Mouse (Mus musculus): ENCODE data around the gene Calm1.
"Not testable (repeated sequence)": the region's sequence is repeated elsewhere in the genome, so short reads cannot be mapped to it uniquely, and the experiment has no call there.

Calm1 gene

GRCm38 (mm10) chr12:100194181-100194580, 5.1 kb upstream of the Calm1 start:
- no peak for DNase-seq (ENCODE audit: low spot score in 2 of 2)

GRCm38 (mm10) chr12:100196786-100197185, 2.4 kb upstream of the Calm1 start:
- DNase-seq (ENCODE audit: low spot score in 2 of 2), result no peak

GRCm38 (mm10) chr12:100199891-100200644, 833 bp downstream of the Calm1 start:
- DNase-seq (ENCODE audit: low spot score in 2 of 2), result peak; percentile 59 to 67

GRCm38 (mm10) chr12:100200645-100201362, 1.6 kb downstream of the Calm1 start:
- no peak for DNase-seq (ENCODE audit: low spot score in 2 of 2)

GRCm38 (mm10) chr12:100201363-100201711, 2.1 kb downstream of the Calm1 start:
- DNase-seq (ENCODE audit: low spot score in 2 of 2), result no peak

GRCm38 (mm10) chr12:100201838-100202237, 2.6 kb downstream of the Calm1 start:
- DNase-seq (ENCODE audit: low spot score in 2 of 2), result peak; percentile 87 to 92

GRCm38 (mm10) chr12:100203759-100204158, 4.5 kb downstream of the Calm1 start:
- DNase-seq (ENCODE audit: low spot score in 2 of 2), result no peak

GRCm38 (mm10) chr12:100205156-100205555, 5.9 kb downstream of the Calm1 start:
- DNase-seq (ENCODE audit: low spot score in 2 of 2), result no peak

GRCm38 (mm10) chr12:100206521-100206920, 7.3 kb downstream of the Calm1 start:
- DNase-seq (ENCODE audit: low spot score in 2 of 2), result no peak

- DNase-seq (ENCODE audit: low spot score in 2 of 2), result no peak
Observed at GRCm38 (mm10) chr12:100206926-100207325, 7.7 kb downstream of the Calm1 start.

- DNase-seq (ENCODE audit: low spot score in 2 of 2), result no peak
Observed at GRCm38 (mm10) chr12:100209701-100210478, 10.7 kb downstream of the Calm1 start.

- no peak for DNase-seq (ENCODE audit: low spot score in 2 of 2)
Observed at GRCm38 (mm10) chr12:100210973-100211372, 11.7 kb downstream of the Calm1 start.

- DNase-seq (ENCODE audit: low spot score in 2 of 2), result no peak
Observed at GRCm38 (mm10) chr12:100211453-100212185, 12.4 kb downstream of the Calm1 start.

GRCm38 (mm10) chr12:100212397-100212796, 13.2 kb downstream of the Calm1 start:
- DNase-seq (ENCODE audit: low spot score in 2 of 2), result no peak

- DNase-seq (ENCODE audit: low spot score in 2 of 2), result no peak
Observed at GRCm38 (mm10) chr12:100213162-100213561, 13.9 kb downstream of the Calm1 start.

- no peak for DNase-seq (ENCODE audit: low spot score in 2 of 2)
Observed at GRCm38 (mm10) chr12:100214156-100214555, 14.9 kb downstream of the Calm1 start.

- no peak for DNase-seq (ENCODE audit: low spot score in 2 of 2)
Observed at GRCm38 (mm10) chr12:100214738-100215137, 15.5 kb downstream of the Calm1 start.

- DNase-seq (ENCODE audit: low spot score in 2 of 2), result not testable (repeated sequence)
Observed at GRCm38 (mm10) chr12:100217087-100217486, 17.9 kb downstream of the Calm1 start.

GRCm38 (mm10) chr12:100220012-100220411, 20.8 kb downstream of the Calm1 start:
- no peak for DNase-seq (ENCODE audit: low spot score in 2 of 2)

GRCm38 (mm10) chr12:100221608-100222321, 22.5 kb downstream of the Calm1 start:
- DNase-seq (ENCODE audit: low spot score in 2 of 2), result peak in 1 of 2 experiments; percentile 50

All from frontal cortex, postnatal 10 days (tissue).